Mouse (Mus musculus) ES-E14 (cell line): ENCODE measurements around the gene Gstp2. TPM values are rescaled to one million over a fixed set of nuclear protein-coding genes. Genes with fewer than 3 reads are reported as not detected.
"Not testable (repeated sequence)": the region's sequence is repeated elsewhere in the genome, so short reads cannot be mapped to it uniquely, and the experiment has no call there.

ENCODE experiments used
- DNase-seq: peaks from one replicate; pipeline ENCODE4 v3.0.0-alpha.2; 2013; ENCODE audit warnings: low read depth, low spot score
- H3K27ac ChIP-seq: 2 replicates; pipeline ENCODE4 v1.5.1; 2012; ENCODE audit warnings: low read depth, mild to moderate bottlenecking, low read length, moderate library complexity, mixed read lengths; ENCODE audit not compliant: poor library complexity, insufficient read depth, severe bottlenecking
- H3K36me3 ChIP-seq: 2 replicates; pipeline ENCODE4 v1.6.1; 2012; ENCODE audit warnings: mild to moderate bottlenecking, low read length, moderate library complexity, mixed read lengths; ENCODE audit not compliant: control insufficient read depth, poor library complexity, insufficient read depth, severe bottlenecking
- H3K4me1 ChIP-seq, 2 experiments: fragments of 150-350 bp in 1 of 2; sonication (generic) in 1 of 2; 2 replicates each; pipeline ENCODE4 v1.6.1; 2012; ENCODE audit warnings: low read length in 2 of 2, mild to moderate bottlenecking in 1 of 2, mixed read lengths in 1 of 2; ENCODE audit not compliant: control insufficient read depth in 2 of 2, insufficient read depth in 2 of 2, poor library complexity in 1 of 2
- H3K4me3 ChIP-seq, 2 experiments: fragments of 150-350 bp in 1 of 2; sonication (generic) in 1 of 2; 2 replicates each; pipeline ENCODE4 v1.5.1; 2012; ENCODE audit warnings: low read length in 2 of 2, low read depth in 1 of 2, mild to moderate bottlenecking in 1 of 2, mixed read lengths in 1 of 2; ENCODE audit not compliant: insufficient read depth in 1 of 2, poor library complexity in 1 of 2, severe bottlenecking in 1 of 2
- H3K9ac ChIP-seq: 2 replicates; pipeline ENCODE4 v1.6.1; 2012; ENCODE audit warnings: low read depth, mild to moderate bottlenecking, low read length, mixed read lengths; ENCODE audit not compliant: poor library complexity, insufficient read depth, severe bottlenecking
- H3K9me3 ChIP-seq: fragments of 150-350 bp; sonication (generic); 2 replicates; pipeline ENCODE4 v1.6.1; 2012; ENCODE audit warnings: low read depth, mild to moderate bottlenecking, low read length; ENCODE audit not compliant: control insufficient read depth, insufficient read depth
- CHD2 ChIP-seq: IDR thresholded peaks from 2 replicates; pipeline ENCODE4 v1.6.1; 2014; ENCODE audit warnings: mild to moderate bottlenecking, low read depth, low read length, inconsistent platforms
- HCFC1 ChIP-seq: IDR thresholded peaks from 2 replicates; pipeline ENCODE4 v1.6.1; 2012; ENCODE audit warnings: low read length, inconsistent platforms, borderline replicate concordance; ENCODE audit not compliant: insufficient read depth
- MAFK ChIP-seq: IDR thresholded peaks from 2 replicates; pipeline ENCODE4 v1.6.1; 2014; ENCODE audit warnings: mild to moderate bottlenecking, low read depth, low read length, inconsistent platforms; ENCODE audit not compliant: insufficient read depth
- ZC3H11A ChIP-seq: IDR thresholded peaks from 2 replicates; pipeline ENCODE4 v1.6.1; 2012; ENCODE audit warnings: low read depth, mild to moderate bottlenecking, inconsistent platforms, low read length, borderline replicate concordance
- ZNF384 ChIP-seq: IDR thresholded peaks from 2 replicates; pipeline ENCODE4 v1.6.1; 2012; ENCODE audit warnings: low read depth, low read length, inconsistent platforms
- in situ Hi-C, 2 experiments: fragments of 600-800 bp; cut with MboI; formaldehyde crosslinking; loops; one replicate each; pipeline ENCODE4 v1.15.1; 2025; ENCODE audit warnings: low sequenced_read_pairs in 2 of 2, inconsistent platforms in 1 of 2; ENCODE audit not compliant: unreplicated experiment in 2 of 2
- total RNA-seq: library from RNA; depleted of rRNA; stranded (reverse); fragments of 300-350 nt; gene quantifications from 2 replicates; pipeline ENCODE4 v1.2.3, GENCODE M21; 2012

Gene Gstp2
- total RNA-seq, 1 experiment = 67.4 TPM

DNA sequence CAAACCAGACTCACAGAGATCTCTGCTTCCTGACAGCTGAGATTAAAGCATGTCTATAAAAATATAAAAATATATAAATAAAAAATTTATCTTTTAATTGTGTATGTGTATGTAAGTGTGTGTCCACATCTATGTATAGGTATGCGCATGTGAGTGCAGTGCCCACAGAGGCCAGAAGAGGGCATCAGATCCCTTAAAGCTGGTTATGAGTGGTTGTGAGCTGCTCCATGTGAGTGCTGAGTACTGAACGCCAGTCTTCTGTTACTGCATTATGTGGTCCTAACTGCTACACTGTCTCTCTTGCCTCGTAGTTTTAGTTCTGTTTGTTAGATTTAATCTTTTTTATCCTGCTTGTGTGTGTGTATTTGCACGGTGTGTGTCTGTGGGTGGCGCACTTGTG lies 5.2 kb upstream of the Gstp2 start:
- Histone ChIP-seq H3K4me3 (no peak overlapping the region), H3K27ac (no peak overlapping the region), H3K4me1 (peaks cover 8 to 10% of the 10 kb centered on the region in 2 experiments), H3K9ac (no peak overlapping the region), H3K36me3 (no peaks in the 10 kb centered on the region), H3K9me3 (no peaks in the 10 kb centered on the region)
- TF ChIP-seq ZC3H11A = no peak
- no peak for TF ChIP-seq ZNF384
- no peak for TF ChIP-seq CHD2
- TF ChIP-seq HCFC1 = no peak
- no peak for TF ChIP-seq MAFK
- DNase-seq = no peak
- in situ Hi-C loops = no loop called here

DNA sequence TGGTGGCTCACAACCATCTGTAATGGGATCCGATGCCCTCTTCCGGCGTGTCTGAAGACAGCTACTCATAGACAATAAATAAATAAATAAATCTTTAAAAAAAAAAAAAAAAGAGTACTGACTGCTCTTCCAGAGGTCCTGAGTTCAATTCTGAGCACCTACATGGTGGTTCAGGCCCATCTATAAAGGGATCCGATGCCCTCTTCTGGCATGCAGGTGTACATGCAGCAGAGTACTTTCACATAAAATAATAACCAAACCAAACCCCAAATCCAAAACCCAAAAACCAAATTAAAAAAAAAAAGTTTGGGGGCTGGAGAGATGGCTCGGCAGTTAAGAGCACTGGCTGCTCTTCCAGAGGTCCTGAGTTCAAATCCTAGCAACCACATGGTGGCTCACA lies 3.2 kb upstream of the Gstp2 start:
- H3K4me1 ChIP-seq, H3K9ac ChIP-seq, H3K36me3 ChIP-seq, H3K27ac ChIP-seq, DNase-seq, H3K9me3 ChIP-seq, in situ Hi-C loops, H3K4me3 ChIP-seq: not testable (repeated sequence)
- 0 out of 2 replicates have a peak, but pooled peaks have one; percentile 7 for TF ChIP-seq ZNF384

DNA sequence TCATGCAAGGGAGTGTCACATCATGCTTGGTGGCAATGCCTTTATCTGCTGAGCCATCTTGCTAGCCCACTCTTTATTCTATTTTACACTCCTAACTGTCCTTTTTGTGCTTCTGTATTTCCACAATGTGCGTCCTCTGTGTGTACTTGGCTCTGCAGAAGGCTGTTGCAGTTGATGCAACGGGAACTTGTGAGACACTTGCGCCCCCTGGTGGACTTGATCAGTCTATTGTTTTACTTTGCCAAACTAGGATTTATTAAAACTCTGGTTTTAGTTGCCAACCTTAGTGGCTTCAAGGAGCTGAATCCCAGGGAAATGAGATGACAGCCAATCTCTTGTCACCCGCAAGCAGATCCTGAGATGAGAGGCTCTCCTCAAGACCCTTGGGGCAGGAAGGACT lies 2.0 kb upstream of the Gstp2 start:
- DNase-seq = peak; percentile 86
- Histone ChIP-seq H3K27ac (no peak overlapping the region; the same call in 1 of the 2 replicates), H3K4me3 (no peak overlapping the region), H3K4me1 (peaks cover 2 to 8% of the 10 kb centered on the region in 2 experiments; a peak in 3 of 4 replicates), H3K9ac (no peak overlapping the region; the same call in 1 of the 2 replicates), H3K9me3 (no peaks in the 10 kb centered on the region), H3K36me3 (no peaks in the 10 kb centered on the region; the same call in 1 of the 2 replicates)
- in situ Hi-C loops = no loop called here
- TF ChIP-seq HCFC1 (no peak), ZNF384 (no peak), ZC3H11A (peak; percentile 70; the same call in 1 of the 2 replicates), CHD2 (no peak)

DNA sequence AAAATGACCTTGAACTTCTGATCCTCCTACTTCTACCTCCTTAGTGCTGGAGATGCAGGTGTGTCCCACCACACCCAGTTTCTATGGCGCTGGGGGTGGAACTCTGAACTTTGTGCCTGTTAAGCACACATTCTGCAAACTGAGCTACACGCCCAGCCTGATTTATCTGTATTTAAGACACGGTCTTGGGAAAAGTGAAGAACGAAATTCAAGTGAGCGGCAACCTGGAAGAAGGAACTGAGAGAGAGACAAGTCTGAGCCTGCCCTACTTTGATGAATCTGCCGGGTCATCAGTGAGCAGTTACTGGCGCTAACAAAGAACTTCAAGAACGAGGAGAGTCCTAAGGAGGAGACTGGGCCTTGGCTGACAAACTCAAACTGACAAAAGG lies 1.0 kb upstream of the Gstp2 start:
- in situ Hi-C loops = no loop called here
- Histone ChIP-seq H3K9me3 (no peaks in the 10 kb centered on the region), H3K36me3 (no peaks in the 10 kb centered on the region; the same call in 1 of the 2 replicates), H3K4me3 (peak overlapping the region; percentile 15 to 18; a peak in 3 of 4 replicates), H3K27ac (peak overlapping the region; percentile 97), H3K4me1 (peaks cover 4 to 11% of the 10 kb centered on the region in 2 experiments; a peak in 3 of 4 replicates), H3K9ac (peak overlapping the region; percentile 13)
- DNase-seq = peak; percentile 65
- no peak for TF ChIP-seq ZC3H11A
- 0 out of 2 replicates have a peak, but pooled peaks have one; percentile 49 for TF ChIP-seq MAFK
- TF ChIP-seq HCFC1 = no peak
- no peak for TF ChIP-seq ZNF384
- no peak for TF ChIP-seq CHD2

DNA sequence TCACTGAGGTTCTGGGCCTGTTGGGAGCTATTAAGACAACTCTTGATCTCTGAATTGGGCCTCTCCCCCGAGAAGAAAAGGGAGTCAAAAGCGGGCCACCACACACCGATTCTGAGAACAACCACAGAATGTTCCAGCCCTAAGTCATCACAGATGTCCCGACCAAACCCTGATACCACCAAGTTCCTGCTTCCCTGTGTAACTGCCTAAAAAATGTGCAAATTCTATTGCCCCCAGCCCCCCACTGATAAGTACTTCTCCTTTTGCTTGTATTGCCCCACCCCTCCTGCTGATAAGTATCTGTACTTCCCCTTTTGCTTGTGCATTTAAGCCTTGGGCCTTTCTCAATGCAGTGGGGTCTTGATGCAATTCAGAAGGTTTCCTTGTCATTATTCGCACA lies 1.7 kb downstream of the Gstp2 start:
- DNase-seq, H3K9ac ChIP-seq, H3K27ac ChIP-seq, H3K36me3 ChIP-seq, H3K9me3 ChIP-seq, H3K4me3 ChIP-seq, in situ Hi-C loops: not testable (repeated sequence)
- H3K4me1 ChIP-seq = peaks cover 4 to 11% of the 10 kb centered on the region in 2 experiments; a peak in 3 of 4 replicates
